Mouse (Mus musculus): ENCODE measurements around the gene Ttc9b. TPM values are rescaled to one million over a fixed set of nuclear protein-coding genes. Genes with fewer than 3 reads are reported as not detected.
"Not testable (repeated sequence)": the region's sequence is repeated elsewhere in the genome, so short reads cannot be mapped to it uniquely, and the experiment has no call there.

Gene Ttc9b
- polyA plus RNA-seq, 1 experiment from 2014 or later = 0.20 TPM

DNA sequence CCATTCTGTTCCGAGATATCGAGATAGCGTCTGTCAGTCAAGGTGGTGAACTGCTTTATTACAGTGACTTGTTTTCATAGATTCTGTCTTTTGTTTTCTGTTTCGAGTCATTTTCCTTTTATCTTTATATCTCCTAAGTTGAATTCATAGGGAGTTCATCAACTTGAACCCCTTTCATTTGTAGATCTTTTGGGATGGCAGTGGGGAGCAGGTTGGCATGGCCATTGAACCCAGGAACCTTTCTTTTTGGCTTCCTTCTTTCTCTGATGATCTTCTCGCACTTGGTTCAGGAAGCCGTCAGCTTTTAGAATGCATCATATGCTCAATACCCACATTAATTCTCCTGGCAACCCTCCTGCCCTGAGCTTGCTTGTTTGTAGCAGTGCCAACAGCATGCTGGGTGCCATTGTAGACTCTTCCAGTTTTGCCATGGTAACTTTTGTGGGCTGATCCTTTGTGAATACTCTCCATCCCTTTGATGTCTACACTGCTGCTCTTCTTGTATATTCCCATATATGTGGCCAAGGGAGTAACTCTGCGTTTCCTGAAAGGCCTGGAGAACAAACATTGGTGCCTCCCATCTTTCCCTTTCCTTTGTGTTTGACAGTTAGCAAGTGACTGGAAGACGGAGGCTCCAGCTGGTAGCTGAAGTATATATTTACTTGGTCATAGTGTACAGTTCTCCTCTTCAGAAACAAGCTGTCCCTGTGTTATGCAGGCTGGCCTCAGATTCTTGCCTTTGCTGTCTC, 39.8 kb upstream of the Ttc9b start:
- H3K36me3 ChIP-seq = peaks cover 60% of the 10 kb centered on the region
- H3K4me1 ChIP-seq = no peaks in the 10 kb centered on the region
- no peaks in the 10 kb centered on the region for H3K9me3 ChIP-seq
- no peak overlapping the region for H3K4me3 ChIP-seq
- H3K27ac ChIP-seq = no peak overlapping the region
- no peaks in the 10 kb centered on the region for H3K27me3 ChIP-seq
- no peak for ATAC-seq (ENCODE audit: insufficient number of reproducible peaks, low FRiP score, low TSS enrichment, low read depth)
- H3K4me2 ChIP-seq = no peak overlapping the region
- 84% methylated on average over 8 of the region's 8 CpGs for WGBS
- H3K9ac ChIP-seq = no peak overlapping the region

DNA sequence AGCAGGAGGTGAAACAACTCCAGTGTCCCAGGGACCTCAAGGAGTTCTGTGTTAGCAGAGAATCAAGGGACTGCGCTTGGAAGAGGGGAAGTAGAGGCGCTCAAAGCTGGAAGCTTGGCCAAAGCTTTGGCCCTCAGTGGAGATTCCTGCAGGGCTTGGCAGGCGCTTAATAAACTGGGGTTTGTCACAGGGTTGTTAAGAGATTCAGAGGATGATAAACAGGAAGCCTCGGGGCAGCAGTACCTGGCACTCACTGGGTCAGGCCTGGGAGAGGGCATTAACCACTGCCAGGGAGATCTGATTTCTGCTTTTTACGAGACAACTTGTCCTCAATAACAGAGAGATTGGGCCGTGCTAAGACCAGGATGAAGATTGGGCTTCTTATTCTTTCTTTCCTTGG, 32.7 kb upstream of the Ttc9b start:
- ATAC-seq (ENCODE audit: insufficient number of reproducible peaks, low FRiP score, low TSS enrichment, low read depth) = no peak
- no peak overlapping the region for H3K9ac ChIP-seq
- no peak overlapping the region for H3K4me2 ChIP-seq
- no peaks in the 10 kb centered on the region for H3K9me3 ChIP-seq
- H3K4me1 ChIP-seq = no peaks in the 10 kb centered on the region
- 72% methylated on average over 6 of the region's 6 CpGs for WGBS
- no peaks in the 10 kb centered on the region for H3K27me3 ChIP-seq
- H3K4me3 ChIP-seq = no peak overlapping the region
- H3K27ac ChIP-seq = no peak overlapping the region
- peaks cover 98% of the 10 kb centered on the region for H3K36me3 ChIP-seq

- H3K27me3 ChIP-seq = no peaks in the 10 kb centered on the region
- H3K27ac ChIP-seq = no peak overlapping the region
- H3K9me3 ChIP-seq = no peaks in the 10 kb centered on the region
- WGBS = 56% methylated on average over 1 of the region's 1 CpGs
- peaks cover 98% of the 10 kb centered on the region for H3K36me3 ChIP-seq
- H3K4me3 ChIP-seq = no peak overlapping the region
- no peaks in the 10 kb centered on the region for H3K4me1 ChIP-seq
- no peak overlapping the region for H3K4me2 ChIP-seq
- H3K9ac ChIP-seq = no peak overlapping the region
- ATAC-seq (ENCODE audit: insufficient number of reproducible peaks, low FRiP score, low TSS enrichment, low read depth) = no peak
Observed at GRCm38 (mm10) chr7:27622234-27622633, 31.5 kb upstream of the Ttc9b start.

- ATAC-seq (ENCODE audit: insufficient number of reproducible peaks, low FRiP score, low TSS enrichment, low read depth) = no peak
- Histone ChIP-seq H3K27me3 (no peaks in the 10 kb centered on the region), H3K4me1 (no peaks in the 10 kb centered on the region), H3K4me3 (no peak overlapping the region), H3K27ac (no peak overlapping the region), H3K9ac (no peak overlapping the region), H3K9me3 (no peaks in the 10 kb centered on the region), H3K4me2 (no peak overlapping the region), H3K36me3 (peaks cover 98% of the 10 kb centered on the region)
Observed at GRCm38 (mm10) chr7:27624967-27625366, 28.7 kb upstream of the Ttc9b start.

DNA sequence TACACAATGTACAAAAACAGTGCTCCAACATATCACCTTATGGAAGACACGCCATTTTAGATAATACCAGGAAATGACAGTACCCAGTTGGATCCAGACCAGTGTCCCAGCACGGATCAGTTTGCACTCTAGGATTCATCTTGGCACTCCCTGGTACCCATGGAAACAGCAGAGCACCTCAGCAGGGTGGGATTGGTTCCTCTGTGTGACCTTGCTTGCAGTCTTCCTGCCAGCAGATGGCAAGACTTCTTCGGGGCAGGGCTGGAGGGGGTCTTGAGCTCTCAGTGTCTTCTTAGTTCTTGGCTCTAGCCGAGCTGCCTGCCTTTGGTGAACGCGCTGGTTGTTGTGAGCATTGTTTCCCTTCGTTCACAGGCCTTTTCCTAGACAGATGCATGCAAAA, 26.0 kb upstream of the Ttc9b start:
- no peak overlapping the region for H3K9ac ChIP-seq
- H3K4me2 ChIP-seq = no peak overlapping the region
- H3K4me1 ChIP-seq = no peaks in the 10 kb centered on the region
- H3K4me3 ChIP-seq = no peak overlapping the region
- no peak overlapping the region for H3K27ac ChIP-seq
- no peaks in the 10 kb centered on the region for H3K27me3 ChIP-seq
- no peak for ATAC-seq (ENCODE audit: insufficient number of reproducible peaks, low FRiP score, low TSS enrichment, low read depth)
- H3K36me3 ChIP-seq = peaks cover 91% of the 10 kb centered on the region
- WGBS = 93% methylated on average over 7 of the region's 7 CpGs
- H3K9me3 ChIP-seq = no peaks in the 10 kb centered on the region

- 96% methylated on average over 6 of the region's 6 CpGs for WGBS
- no peaks in the 10 kb centered on the region for H3K27me3 ChIP-seq
- no peak overlapping the region for H3K4me2 ChIP-seq
- H3K9me3 ChIP-seq = no peaks in the 10 kb centered on the region
- no peaks in the 10 kb centered on the region for H3K4me1 ChIP-seq
- H3K4me3 ChIP-seq = no peak overlapping the region
- no peak for ATAC-seq (ENCODE audit: insufficient number of reproducible peaks, low FRiP score, low TSS enrichment, low read depth)
- peaks cover 93% of the 10 kb centered on the region for H3K36me3 ChIP-seq
- no peak overlapping the region for H3K27ac ChIP-seq
- H3K9ac ChIP-seq = no peak overlapping the region
Observed at GRCm38 (mm10) chr7:27628190-27628589, 25.5 kb upstream of the Ttc9b start.

DNA sequence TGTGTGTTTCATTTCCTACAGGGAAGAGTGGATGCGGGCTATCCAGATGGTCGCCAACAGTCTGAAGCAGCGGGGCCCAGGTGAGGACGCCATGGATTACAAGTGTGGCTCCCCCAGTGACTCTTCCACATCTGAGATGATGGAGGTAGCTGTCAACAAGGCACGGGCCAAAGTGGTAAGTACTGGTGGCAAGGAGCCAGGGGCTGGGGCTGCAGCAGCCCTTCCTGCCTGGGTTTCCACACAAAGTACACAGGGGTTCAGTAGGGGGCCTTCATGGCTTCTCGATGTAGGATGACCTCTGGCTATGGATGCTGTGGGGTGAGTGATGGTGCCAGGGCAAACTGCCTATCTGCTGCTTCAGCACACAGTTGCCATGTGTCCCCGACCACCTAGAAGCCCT, 24.9 kb upstream of the Ttc9b start:
- not testable (repeated sequence) for H3K27me3 ChIP-seq; H3K4me3 ChIP-seq; H3K4me1 ChIP-seq; H3K9ac ChIP-seq; H3K27ac ChIP-seq; H3K9me3 ChIP-seq; ATAC-seq (ENCODE audit: insufficient number of reproducible peaks, low FRiP score, low TSS enrichment, low read depth); H3K4me2 ChIP-seq
- 91% methylated on average over 7 of the region's 7 CpGs for WGBS
- H3K36me3 ChIP-seq = peaks cover 93% of the 10 kb centered on the region

- no peak overlapping the region for H3K4me2 ChIP-seq
- 96% methylated on average over 4 of the region's 4 CpGs for WGBS
- H3K36me3 ChIP-seq = peaks cover 91% of the 10 kb centered on the region
- no peaks in the 10 kb centered on the region for H3K9me3 ChIP-seq
- no peak overlapping the region for H3K4me3 ChIP-seq
- H3K27me3 ChIP-seq = no peaks in the 10 kb centered on the region
- no peaks in the 10 kb centered on the region for H3K4me1 ChIP-seq
- H3K27ac ChIP-seq = no peak overlapping the region
- ATAC-seq (ENCODE audit: insufficient number of reproducible peaks, low FRiP score, low TSS enrichment, low read depth) = no peak
- H3K9ac ChIP-seq = no peak overlapping the region
Observed at GRCm38 (mm10) chr7:27631439-27631838, 22.3 kb upstream of the Ttc9b start.

GRCm38 (mm10) chr7:27633166-27633565, 20.5 kb upstream of the Ttc9b start:
- Histone ChIP-seq H3K9me3 (no peaks in the 10 kb centered on the region), H3K4me1 (no peaks in the 10 kb centered on the region), H3K4me3 (no peak overlapping the region), H3K27ac (no peak overlapping the region), H3K36me3 (peaks cover 89% of the 10 kb centered on the region), H3K27me3 (no peaks in the 10 kb centered on the region), H3K9ac (no peak overlapping the region), H3K4me2 (no peak overlapping the region)
- WGBS = 88% methylated on average over 6 of the region's 6 CpGs
- no peak for ATAC-seq (ENCODE audit: insufficient number of reproducible peaks, low FRiP score, low TSS enrichment, low read depth)

- Histone ChIP-seq H3K27ac (no peak overlapping the region), H3K27me3 (no peaks in the 10 kb centered on the region), H3K9ac (no peak overlapping the region), H3K36me3 (peaks cover 77% of the 10 kb centered on the region), H3K4me3 (no peak overlapping the region), H3K4me1 (no peaks in the 10 kb centered on the region), H3K9me3 (no peaks in the 10 kb centered on the region), H3K4me2 (no peak overlapping the region)
- no peak for ATAC-seq (ENCODE audit: insufficient number of reproducible peaks, low FRiP score, low TSS enrichment, low read depth)
- 94% methylated on average over 6 of the region's 6 CpGs for WGBS
Observed at GRCm38 (mm10) chr7:27634691-27635090, 19.0 kb upstream of the Ttc9b start.

- not testable (repeated sequence) for H3K4me2 ChIP-seq; H3K27ac ChIP-seq; H3K27me3 ChIP-seq; ATAC-seq (ENCODE audit: insufficient number of reproducible peaks, low FRiP score, low TSS enrichment, low read depth); H3K9ac ChIP-seq; H3K9me3 ChIP-seq; H3K4me3 ChIP-seq; H3K4me1 ChIP-seq
- H3K36me3 ChIP-seq = peaks cover 77% of the 10 kb centered on the region
- WGBS = 98% methylated on average over 2 of the region's 2 CpGs
Observed at GRCm38 (mm10) chr7:27635094-27635493, 18.6 kb upstream of the Ttc9b start.

DNA sequence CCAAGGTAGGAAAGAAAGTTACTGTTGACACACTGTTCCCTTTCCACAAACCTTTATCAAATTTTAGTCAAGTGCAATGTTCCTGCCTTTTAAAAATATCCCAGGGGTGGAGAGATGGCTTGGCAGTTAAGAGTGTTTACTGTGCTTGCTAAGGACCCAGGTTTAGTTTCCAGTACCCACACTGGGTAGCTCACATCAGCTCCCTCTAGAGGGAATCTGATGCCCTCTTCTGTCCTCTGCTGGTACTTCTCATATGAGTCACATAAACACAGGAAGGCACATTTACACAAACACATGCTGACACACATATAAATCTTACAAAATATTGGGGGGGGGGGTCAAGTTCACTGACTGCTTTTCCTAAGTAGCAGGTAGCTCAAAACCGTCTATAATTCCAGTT, 9.2 kb upstream of the Ttc9b start:
- Histone ChIP-seq H3K9ac (no peak overlapping the region), H3K27me3 (no peaks in the 10 kb centered on the region), H3K4me1 (no peaks in the 10 kb centered on the region), H3K36me3 (peaks cover 8% of the 10 kb centered on the region; the same call in 1 of the 2 replicates), H3K9me3 (no peaks in the 10 kb centered on the region), H3K4me3 (no peak overlapping the region), H3K27ac (no peak overlapping the region), H3K4me2 (no peak overlapping the region)
- 55% methylated on average over 1 of the region's 1 CpGs for WGBS
- ATAC-seq (ENCODE audit: insufficient number of reproducible peaks, low FRiP score, low TSS enrichment, low read depth) = no peak

DNA sequence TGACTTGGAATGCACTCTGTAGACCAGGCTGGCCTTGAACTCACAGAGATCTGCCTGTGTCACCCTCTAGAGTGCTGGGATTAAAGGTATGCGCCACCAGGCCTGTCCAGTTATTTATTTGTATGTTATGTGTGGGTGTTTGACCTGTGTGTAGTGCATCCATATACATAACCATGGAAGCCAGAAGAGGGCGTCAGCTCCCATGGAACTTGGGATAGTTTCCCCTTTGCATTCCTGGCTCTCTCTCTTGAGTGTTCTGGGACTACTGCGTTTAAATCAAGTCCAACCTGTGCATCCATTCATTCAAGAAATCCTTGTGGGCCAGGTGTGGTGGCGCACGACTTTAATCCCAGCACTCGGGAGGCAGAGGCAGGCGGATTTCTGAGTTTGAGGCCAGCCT, 7.2 kb upstream of the Ttc9b start:
- ATAC-seq (ENCODE audit: insufficient number of reproducible peaks, low FRiP score, low TSS enrichment, low read depth) = no peak
- H3K27ac ChIP-seq = no peak overlapping the region
- H3K4me1 ChIP-seq = no peaks in the 10 kb centered on the region
- no peaks in the 10 kb centered on the region for H3K36me3 ChIP-seq
- no peaks in the 10 kb centered on the region for H3K9me3 ChIP-seq
- H3K9ac ChIP-seq = no peak overlapping the region
- no peak overlapping the region for H3K4me2 ChIP-seq
- 0 out of 2 replicates have a peak, but pooled peaks cover 2% of the 10 kb centered on the region for H3K27me3 ChIP-seq
- 85% methylated on average over 7 of the region's 7 CpGs for WGBS
- H3K4me3 ChIP-seq = no peak overlapping the region

Measured in limb, embryonic 15.5 days (tissue).